Mouse (Mus musculus): ENCODE measurements at regions not wholly inside any gene's neighbourhood (a gene's known extent, or its start where the extent isn't known, plus 50 kb on each side); places are given as distances from the start of the nearest gene placed in this dataset.
A peak's percentile ranks its signal among the peaks of the same experiment; 100 is the strongest.

- DNase-seq (ENCODE audit: low read depth, low spot score) = peak; percentile 16
Observed at GRCm38 (mm10) chr13:101565323-101565722, 202.7 kb downstream of the Pik3r1 start.

- DNase-seq (ENCODE audit: low read depth, low spot score) = no peak
Observed at GRCm38 (mm10) chr13:101555371-101555874, 212.6 kb downstream of the Pik3r1 start.

GRCm38 (mm10) chr13:101553131-101553549, 214.9 kb downstream of the Pik3r1 start:
- DNase-seq (ENCODE audit: low read depth, low spot score) = no peak

GRCm38 (mm10) chr13:101552451-101552850, 215.6 kb downstream of the Pik3r1 start:
- DNase-seq (ENCODE audit: low read depth, low spot score) = no peak

GRCm38 (mm10) chr13:101551068-101551467, 216.9 kb downstream of the Pik3r1 start:
- no peak for DNase-seq (ENCODE audit: low read depth, low spot score)

- DNase-seq (ENCODE audit: low read depth, low spot score) = no peak
Observed at GRCm38 (mm10) chr13:101550526-101550925, 217.5 kb downstream of the Pik3r1 start.

GRCm38 (mm10) chr13:101547887-101548286, 220.1 kb downstream of the Pik3r1 start:
- peak; percentile 63 for DNase-seq (ENCODE audit: low read depth, low spot score)

GRCm38 (mm10) chr13:101547365-101547764, 220.7 kb downstream of the Pik3r1 start:
- no peak for DNase-seq (ENCODE audit: low read depth, low spot score)

- DNase-seq (ENCODE audit: low read depth, low spot score) = peak; percentile 61
Observed at GRCm38 (mm10) chr13:101545344-101546181, 222.5 kb downstream of the Pik3r1 start.

GRCm38 (mm10) chr13:101540391-101541191, 227.4 kb downstream of the Pik3r1 start:
- peak; percentile 73 for DNase-seq (ENCODE audit: low read depth, low spot score)

GRCm38 (mm10) chr13:101538110-101538509, 229.9 kb downstream of the Pik3r1 start:
- no peak for DNase-seq (ENCODE audit: low read depth, low spot score)

GRCm38 (mm10) chr13:101536019-101536418, 232.0 kb downstream of the Pik3r1 start:
- DNase-seq (ENCODE audit: low read depth, low spot score) = no peak

GRCm38 (mm10) chr13:101535331-101535866, 232.6 kb downstream of the Pik3r1 start:
- no peak for DNase-seq (ENCODE audit: low read depth, low spot score)

- DNase-seq (ENCODE audit: low read depth, low spot score) = no peak
Observed at GRCm38 (mm10) chr13:101534490-101534889, 233.5 kb downstream of the Pik3r1 start.

GRCm38 (mm10) chr13:101532913-101533312, 235.1 kb downstream of the Pik3r1 start:
- DNase-seq (ENCODE audit: low read depth, low spot score) = no peak

- DNase-seq (ENCODE audit: low read depth, low spot score) = no peak
Observed at GRCm38 (mm10) chr13:101527691-101528090, 240.3 kb downstream of the Pik3r1 start.

- no peak for DNase-seq (ENCODE audit: low read depth, low spot score)
Observed at GRCm38 (mm10) chr13:101524781-101525180, 243.2 kb downstream of the Pik3r1 start.

- DNase-seq (ENCODE audit: low read depth, low spot score) = peak; percentile 62
Observed at GRCm38 (mm10) chr13:101524223-101524622, 243.8 kb downstream of the Pik3r1 start.

- DNase-seq (ENCODE audit: low read depth, low spot score) = no peak
Observed at GRCm38 (mm10) chr13:101523492-101523891, 244.5 kb downstream of the Pik3r1 start.

- no peak for DNase-seq (ENCODE audit: low read depth, low spot score)
Observed at GRCm38 (mm10) chr13:101522597-101522996, 245.4 kb downstream of the Pik3r1 start.

GRCm38 (mm10) chr13:101513354-101513753, 254.7 kb downstream of the Pik3r1 start:
- DNase-seq (ENCODE audit: low read depth, low spot score) = peak; percentile 28

- DNase-seq (ENCODE audit: low read depth, low spot score) = peak; percentile 66
Observed at GRCm38 (mm10) chr13:101509946-101510345, 258.1 kb downstream of the Pik3r1 start.
